Mouse (Mus musculus): ENCODE measurements at regions not wholly inside any gene's neighbourhood (a gene's known extent, or its start where the extent isn't known, plus 50 kb on each side); places are given as distances from the start of the nearest gene placed in this dataset.
A peak's percentile ranks its signal among the peaks of the same experiment; 100 is the strongest.

GRCm38 (mm10) chr2:45222213-45222612, 105.0 kb upstream of the Zeb2 start:
- no peak for ATAC-seq (replicated peaks; ENCODE audit: poor library complexity)

GRCm38 (mm10) chr2:45219851-45220250, 102.7 kb upstream of the Zeb2 start:
- peak; percentile 77 for ATAC-seq (replicated peaks; ENCODE audit: poor library complexity)

- ATAC-seq (replicated peaks; ENCODE audit: poor library complexity) = no peak
These were observed 95.6 kb upstream of the Zeb2 start for GRCm38 (mm10) chr2:45212833-45213232.

DNA sequence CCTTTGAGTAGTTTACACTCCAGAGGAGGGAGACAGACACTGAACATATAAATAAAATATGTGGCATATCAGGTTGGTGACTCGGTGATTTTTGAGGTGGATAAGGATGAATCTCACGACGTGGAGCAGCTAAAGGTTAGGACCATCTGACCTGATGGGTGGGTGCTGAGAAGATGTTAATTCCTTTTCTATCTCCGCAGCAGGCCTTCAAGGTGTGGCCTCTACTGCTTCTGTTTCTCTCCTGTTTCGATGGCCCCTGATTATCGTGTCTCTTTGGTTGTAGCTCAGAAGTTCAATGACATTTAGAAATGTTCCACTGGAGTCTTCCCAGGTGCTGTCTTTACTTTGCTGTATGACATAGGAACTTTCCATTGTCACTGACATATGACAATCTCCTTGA, 91.3 kb upstream of the Zeb2 start:
- ATAC-seq (replicated peaks; ENCODE audit: poor library complexity) = no peak

- ATAC-seq (replicated peaks; ENCODE audit: poor library complexity) = no peak
These were observed 88.6 kb upstream of the Zeb2 start for GRCm38 (mm10) chr2:45205756-45206155.

GRCm38 (mm10) chr2:45205211-45205610, 88.0 kb upstream of the Zeb2 start:
- no peak for ATAC-seq (replicated peaks; ENCODE audit: poor library complexity)

DNA sequence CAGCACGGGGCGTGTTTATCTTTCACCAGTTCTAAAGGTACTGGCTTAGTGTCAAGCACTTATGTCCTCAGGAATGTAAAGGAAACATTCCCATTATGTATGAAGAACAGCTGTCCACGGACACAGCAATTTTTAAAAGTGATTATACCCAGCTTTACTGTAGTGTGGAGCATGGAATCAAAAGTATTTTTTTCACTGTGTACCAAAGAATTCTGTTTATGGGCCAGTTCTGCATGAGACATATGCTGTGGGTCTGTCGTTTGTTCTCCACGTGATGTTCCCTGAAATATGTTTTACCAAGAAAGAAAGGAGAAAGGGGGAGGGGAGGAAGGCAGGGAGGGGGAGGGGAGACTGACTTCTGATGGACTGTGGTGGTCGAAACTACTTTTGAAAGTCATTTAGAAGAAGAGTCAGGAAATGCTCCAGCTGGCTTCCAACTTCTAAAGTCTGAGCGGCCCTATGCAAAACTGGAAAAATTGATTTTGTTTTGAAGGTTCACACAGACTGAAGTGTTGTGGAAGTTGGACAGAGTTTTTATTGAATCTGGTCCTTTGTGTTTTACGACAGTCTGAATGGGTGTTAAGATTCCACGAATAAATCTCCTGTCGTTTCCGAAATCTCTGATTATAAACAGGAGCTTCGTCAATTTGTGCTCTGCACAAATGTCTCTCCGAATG, 80.9 kb upstream of the Zeb2 start:
- ATAC-seq (replicated peaks; ENCODE audit: poor library complexity) = no peak

GRCm38 (mm10) chr2:45197342-45197741, 80.1 kb upstream of the Zeb2 start:
- ATAC-seq (replicated peaks; ENCODE audit: poor library complexity) = peak; percentile 50; the same call in 1 of the 2 replicates

DNA sequence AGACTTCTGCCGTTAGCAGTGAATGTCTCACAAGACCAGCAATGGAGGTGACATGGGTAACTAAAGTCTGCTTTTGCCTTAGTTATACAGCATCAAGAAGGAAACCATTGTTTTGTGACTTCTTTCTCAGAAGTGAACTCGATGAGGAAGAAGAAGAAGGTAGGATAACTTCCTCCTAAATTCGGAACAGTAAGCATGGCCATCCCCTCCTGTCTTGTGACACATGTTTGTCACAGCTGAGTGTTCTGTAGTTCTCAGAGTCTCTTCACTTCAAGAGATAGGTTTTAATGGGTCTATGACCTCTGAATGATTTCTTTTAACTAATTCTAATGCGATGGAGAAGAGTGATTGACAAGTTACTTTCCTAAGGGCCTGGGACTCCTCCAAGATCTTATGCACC, 79.3 kb upstream of the Zeb2 start:
- no peak for ATAC-seq (replicated peaks; ENCODE audit: poor library complexity)

DNA sequence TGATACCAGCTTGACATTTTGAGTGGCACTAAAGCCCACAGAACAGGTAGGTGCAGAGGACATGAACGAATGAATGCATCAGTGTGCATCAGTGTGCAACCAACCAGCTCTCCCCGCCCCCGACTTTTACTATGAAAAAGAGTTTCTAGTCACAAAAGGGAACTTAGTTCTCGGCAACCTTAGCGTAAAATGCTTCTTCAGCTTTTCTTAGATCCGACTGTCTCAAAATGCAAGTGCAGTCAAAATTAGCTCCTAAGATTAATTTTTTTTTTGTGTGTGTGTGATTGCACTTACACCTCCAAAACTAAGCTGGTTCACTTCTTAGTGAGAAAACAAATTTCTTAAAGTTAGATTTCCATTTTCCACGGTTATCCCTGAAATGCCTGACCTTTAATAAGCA, 77.1 kb upstream of the Zeb2 start:
- no peak for ATAC-seq (replicated peaks; ENCODE audit: poor library complexity)

DNA sequence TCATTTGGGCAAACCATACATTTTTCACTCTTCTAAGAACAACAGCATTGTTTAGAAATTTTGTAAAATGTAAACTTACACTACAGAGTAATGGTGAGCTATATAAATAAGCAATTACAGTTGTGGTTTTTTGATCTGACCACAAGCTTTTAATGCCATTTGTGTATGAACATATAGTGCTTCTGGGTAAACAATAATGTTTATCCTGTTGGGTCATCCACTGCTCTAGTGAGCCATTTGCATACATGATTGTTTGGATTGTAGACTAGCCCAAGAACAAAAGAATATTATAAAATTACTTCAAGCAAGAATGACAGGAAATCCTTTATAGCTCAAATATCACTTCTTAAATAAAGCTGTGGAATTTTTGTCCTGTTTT, 68.4 kb upstream of the Zeb2 start:
- no peak for ATAC-seq (replicated peaks; ENCODE audit: poor library complexity)

- ATAC-seq (replicated peaks; ENCODE audit: poor library complexity) = peak; percentile 67
These were observed 67.8 kb upstream of the Zeb2 start for GRCm38 (mm10) chr2:45184704-45185620.

- peak; percentile 70 for ATAC-seq (replicated peaks; ENCODE audit: poor library complexity)
These were observed 67.0 kb upstream of the Zeb2 start for GRCm38 (mm10) chr2:45184149-45184548.

DNA sequence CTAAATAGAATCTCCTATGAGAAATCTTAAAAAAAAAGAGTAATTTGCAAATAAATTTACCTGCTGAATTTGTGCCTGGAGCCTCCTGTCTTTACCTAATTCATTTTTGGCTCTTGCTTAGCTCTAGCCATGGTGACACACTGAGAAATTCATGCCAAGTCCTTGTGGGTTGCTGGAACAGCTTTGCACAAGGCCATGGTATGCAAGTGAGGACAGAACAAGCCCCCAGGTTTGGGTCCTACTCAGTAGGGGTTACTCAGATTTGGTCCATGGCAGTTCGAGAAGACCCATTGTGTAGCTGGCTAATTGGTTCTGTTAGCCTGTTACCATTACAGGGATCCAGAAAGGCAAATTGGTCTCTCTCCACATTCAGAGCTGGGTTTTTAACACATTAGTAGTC, 65.7 kb upstream of the Zeb2 start:
- no peak for ATAC-seq (replicated peaks; ENCODE audit: poor library complexity)

DNA sequence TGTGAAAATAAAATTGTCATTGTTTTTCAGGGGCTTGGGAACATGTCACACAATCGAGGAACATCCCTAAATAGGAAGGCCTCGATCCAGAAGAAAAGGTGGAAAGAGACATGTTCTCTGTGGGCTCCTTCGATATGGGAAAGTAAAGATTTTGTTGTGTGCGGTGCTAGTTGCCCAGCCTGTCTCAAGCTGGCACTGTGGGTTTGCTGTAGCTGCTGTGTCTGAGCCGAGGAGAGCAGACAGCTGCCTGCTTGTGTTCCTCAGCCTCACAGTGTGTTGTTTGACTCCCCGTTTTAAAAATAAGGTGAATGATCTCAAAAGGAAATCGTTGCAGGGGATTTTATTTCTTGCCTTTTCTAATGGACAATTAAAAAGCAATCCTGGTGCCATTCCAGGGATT, 64.4 kb upstream of the Zeb2 start:
- no peak for ATAC-seq (replicated peaks; ENCODE audit: poor library complexity)

DNA sequence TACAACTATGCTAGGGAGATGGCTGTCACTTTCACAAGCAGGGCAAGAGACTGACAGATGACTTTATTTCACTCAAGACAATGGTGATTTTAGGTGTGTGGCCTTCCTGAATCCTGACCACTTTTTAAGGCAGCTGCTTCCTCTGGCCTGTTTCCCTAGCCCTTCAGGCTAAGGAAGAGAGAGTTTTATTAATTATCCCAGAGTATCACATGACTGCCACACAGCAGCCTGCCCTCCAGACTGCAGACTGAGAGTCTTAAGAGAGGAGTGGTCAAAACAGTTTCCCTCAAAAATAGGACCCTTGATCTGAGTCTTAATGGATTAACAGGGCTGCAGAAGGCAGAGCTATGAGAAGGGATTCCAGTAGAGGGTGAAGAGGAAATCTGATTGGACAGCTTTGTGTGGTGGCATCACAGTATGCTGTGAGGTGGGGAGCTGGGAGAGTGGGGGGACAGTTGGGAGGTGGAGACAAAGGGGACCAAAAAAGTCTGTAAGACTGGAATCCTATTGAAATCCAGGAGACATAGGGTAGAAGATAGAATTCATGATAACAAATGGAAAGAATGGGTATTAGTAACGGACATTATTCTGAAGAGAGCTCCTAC, 61.8 kb upstream of the Zeb2 start:
- ATAC-seq (replicated peaks; ENCODE audit: poor library complexity) = no peak

GRCm38 (mm10) chr2:45172382-45172781, 55.2 kb upstream of the Zeb2 start:
- ATAC-seq (replicated peaks; ENCODE audit: poor library complexity) = no peak

DNA sequence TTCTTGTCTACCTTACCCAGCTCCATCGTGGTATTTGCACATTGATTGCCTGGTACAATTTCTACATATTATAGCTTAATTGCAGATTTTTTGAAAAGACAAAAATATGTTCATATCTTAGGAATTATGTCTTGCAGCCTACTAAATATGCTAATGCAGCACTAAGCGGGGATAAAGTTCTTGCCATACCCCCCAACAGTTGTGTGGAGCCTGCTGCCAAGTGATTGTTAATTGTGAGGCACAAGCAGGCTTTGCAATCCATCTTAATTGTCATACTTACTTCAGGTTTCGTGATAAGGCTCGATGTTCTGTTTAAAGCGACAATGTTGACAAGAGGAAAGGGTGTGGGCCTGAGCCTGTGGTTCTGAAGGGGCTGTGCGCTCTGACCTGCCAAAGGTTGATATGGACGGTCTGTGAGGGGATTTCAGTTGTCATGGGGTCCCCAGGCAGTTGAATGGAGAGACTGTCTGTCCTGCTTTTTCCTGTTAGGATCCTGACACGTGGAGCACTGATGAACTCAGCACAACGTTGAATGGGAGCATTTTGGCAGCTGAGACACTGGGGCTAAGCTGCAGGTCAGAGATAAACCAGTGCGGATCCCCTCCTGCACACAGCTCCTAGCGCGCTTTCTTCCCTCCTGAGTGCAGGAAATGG, 54.5 kb upstream of the Zeb2 start:
- ATAC-seq (replicated peaks; ENCODE audit: poor library complexity) = peak; percentile 85

DNA sequence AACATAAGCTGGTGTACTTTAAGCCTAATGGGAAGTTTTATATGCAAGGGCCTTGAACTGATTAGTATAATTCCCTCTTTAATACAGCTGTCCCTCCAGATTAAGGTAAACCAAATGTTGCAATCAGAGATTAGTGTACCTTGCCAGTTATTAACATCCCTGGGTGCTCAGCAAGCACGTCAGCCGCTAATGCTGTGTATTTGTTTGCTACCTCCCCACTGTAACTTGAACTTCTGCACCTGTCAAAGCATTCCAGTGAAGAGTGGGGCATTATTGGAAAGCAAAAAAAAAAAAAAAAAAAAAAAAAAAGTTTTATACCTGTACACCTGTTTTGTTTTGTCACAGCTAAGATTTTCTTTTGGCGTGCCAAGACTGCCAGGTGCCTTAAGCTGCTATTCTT, 53.1 kb upstream of the Zeb2 start:
- no peak for ATAC-seq (replicated peaks; ENCODE audit: poor library complexity)

DNA sequence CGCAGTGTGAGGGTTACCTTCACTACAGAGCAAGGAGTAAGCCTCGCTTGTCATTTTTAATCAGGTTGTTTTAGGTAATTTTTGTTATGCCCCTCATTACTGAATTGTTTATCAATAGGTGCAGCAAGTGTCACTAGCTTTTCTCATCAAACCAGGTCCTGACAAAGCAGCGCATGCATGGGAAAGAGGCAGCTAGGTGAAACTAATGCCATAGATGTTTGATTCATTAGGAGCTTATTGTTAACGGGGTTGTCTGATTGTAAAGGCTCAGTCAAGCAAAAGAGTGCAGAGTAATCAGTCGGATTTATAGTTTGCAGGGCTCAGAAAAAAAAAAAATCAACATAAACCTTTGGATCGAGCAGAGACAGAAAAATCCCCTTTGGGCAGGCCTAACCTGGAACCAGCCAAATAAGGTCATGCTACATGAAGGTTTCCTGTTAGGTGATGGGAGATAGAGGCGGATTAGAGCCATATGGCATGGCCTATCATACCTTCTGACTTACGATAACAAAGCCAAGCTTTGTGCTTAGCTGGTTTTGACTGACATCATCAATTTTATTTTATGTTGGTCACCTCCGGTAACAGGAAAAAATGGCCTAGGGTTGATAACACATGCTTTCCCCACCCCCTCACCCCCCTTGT, 52.4 kb upstream of the Zeb2 start:
- peak; percentile 27 for ATAC-seq (replicated peaks; ENCODE audit: poor library complexity)

DNA sequence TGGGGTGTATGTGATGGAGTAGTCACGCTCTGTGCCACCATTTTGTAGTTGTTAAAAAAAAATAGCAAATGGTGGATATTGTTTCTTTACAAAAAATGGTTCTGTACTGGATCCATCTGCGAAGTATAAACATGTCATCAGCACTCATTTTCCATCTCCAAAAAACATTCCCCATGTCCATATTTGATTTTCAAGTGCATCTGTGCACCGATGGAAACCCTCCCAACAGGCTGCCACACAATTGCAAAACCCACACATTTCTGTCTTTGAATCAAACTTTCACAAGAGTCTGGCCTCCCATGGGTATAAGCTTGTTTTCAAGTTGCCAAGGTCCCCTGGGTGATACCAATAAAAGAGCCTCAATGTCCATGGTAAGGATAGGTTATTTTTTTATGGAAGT, 51.4 kb upstream of the Zeb2 start:
- no peak for ATAC-seq (replicated peaks; ENCODE audit: poor library complexity)

All from megakaryocyte progenitor cell, adult 5-6 weeks (primary cell).